Mouse (Mus musculus): Measurements from ENCODE around the gene Dpy19l3. TPM values are rescaled to one million over a fixed set of nuclear protein-coding genes. Genes with fewer than 3 reads are reported as not detected.

The Dpy19l3 gene
- polyA plus RNA-seq, 1 experiment from 2014 or later = 42.7 TPM

- Histone ChIP-seq H3K4me3 (replicated peaks) (no peak overlapping the region), H3K4me1 (replicated peaks) (no peaks in the 10 kb centered on the region), H3K27me3 (no peaks in the 10 kb centered on the region), H3K27ac (no peak overlapping the region), H3K9me3 (peaks cover 1% of the 10 kb centered on the region; the same call in 1 of the 2 replicates), H3K4me2 (replicated peaks) (no peak overlapping the region), H3K9ac (replicated peaks) (no peak overlapping the region), H3K36me3 (peaks cover 77% of the 10 kb centered on the region)
- WGBS = 95% methylated on average over 2 of the region's 2 CpGs
- ATAC-seq = no peak
Observed at GRCm38 (mm10) chr7:35723035-35723434, 31.2 kb downstream of the Dpy19l3 start.

- no peaks in the 10 kb centered on the region for H3K4me1 ChIP-seq (replicated peaks)
- peaks cover 71% of the 10 kb centered on the region for H3K36me3 ChIP-seq
- H3K4me3 ChIP-seq (replicated peaks) = no peak overlapping the region
- H3K27ac ChIP-seq = no peak overlapping the region
- 90% methylated on average over 8 of the region's 8 CpGs for WGBS
- no peak for ATAC-seq
- H3K4me2 ChIP-seq (replicated peaks) = no peak overlapping the region
- no peak overlapping the region for H3K9ac ChIP-seq (replicated peaks)
- no peaks in the 10 kb centered on the region for H3K27me3 ChIP-seq
- no peaks in the 10 kb centered on the region for H3K9me3 ChIP-seq
Observed at GRCm38 (mm10) chr7:35718421-35719178, 35.7 kb downstream of the Dpy19l3 start.

- peaks cover 79% of the 10 kb centered on the region for H3K36me3 ChIP-seq
- no peak overlapping the region for H3K9ac ChIP-seq (replicated peaks)
- no peak for ATAC-seq
- no peaks in the 10 kb centered on the region for H3K9me3 ChIP-seq
- no peaks in the 10 kb centered on the region for H3K4me1 ChIP-seq (replicated peaks)
- H3K27ac ChIP-seq = no peak overlapping the region
- H3K4me3 ChIP-seq (replicated peaks) = no peak overlapping the region
- 93% methylated on average over 5 of the region's 5 CpGs for WGBS
- H3K27me3 ChIP-seq = no peaks in the 10 kb centered on the region
- no peak overlapping the region for H3K4me2 ChIP-seq (replicated peaks)
Observed at GRCm38 (mm10) chr7:35710366-35710765, 43.9 kb downstream of the Dpy19l3 start.

GRCm38 (mm10) chr7:35708101-35708500 lies 46.2 kb downstream of the Dpy19l3 start:
- Histone ChIP-seq H3K4me1 (replicated peaks) (no peaks in the 10 kb centered on the region), H3K27ac (no peak overlapping the region), H3K4me2 (replicated peaks) (no peak overlapping the region), H3K36me3 (peaks cover 72% of the 10 kb centered on the region), H3K9ac (replicated peaks) (no peak overlapping the region), H3K9me3 (no peaks in the 10 kb centered on the region), H3K4me3 (replicated peaks) (no peak overlapping the region), H3K27me3 (no peaks in the 10 kb centered on the region)
- no peak for ATAC-seq
- 94% methylated on average over 16 of the region's 16 CpGs for WGBS

GRCm38 (mm10) chr7:35699005-35699404 lies 55.2 kb downstream of the Dpy19l3 start:
- Histone ChIP-seq H3K27me3 (no peaks in the 10 kb centered on the region), H3K9ac (replicated peaks) (no peak overlapping the region), H3K4me2 (replicated peaks) (no peak overlapping the region), H3K27ac (no peak overlapping the region), H3K9me3 (no peaks in the 10 kb centered on the region), H3K4me3 (replicated peaks) (no peak overlapping the region), H3K36me3 (peaks cover 53% of the 10 kb centered on the region), H3K4me1 (replicated peaks) (no peaks in the 10 kb centered on the region)
- WGBS = 91% methylated on average over 8 of the region's 8 CpGs
- ATAC-seq = no peak

- H3K27ac ChIP-seq = no peak overlapping the region
- no peak overlapping the region for H3K4me2 ChIP-seq (replicated peaks)
- H3K4me3 ChIP-seq (replicated peaks) = no peak overlapping the region
- WGBS = 100% methylated on average over 1 of the region's 1 CpGs
- no peaks in the 10 kb centered on the region for H3K9me3 ChIP-seq
- no peaks in the 10 kb centered on the region for H3K27me3 ChIP-seq
- no peak for ATAC-seq
- no peaks in the 10 kb centered on the region for H3K4me1 ChIP-seq (replicated peaks)
- H3K9ac ChIP-seq (replicated peaks) = no peak overlapping the region
- H3K36me3 ChIP-seq = peaks cover 44% of the 10 kb centered on the region
Observed at GRCm38 (mm10) chr7:35698073-35698472, 56.2 kb downstream of the Dpy19l3 start.

- 89% methylated on average over 12 of the region's 12 CpGs for WGBS
- Histone ChIP-seq H3K36me3 (peaks cover 52% of the 10 kb centered on the region), H3K27me3 (no peaks in the 10 kb centered on the region), H3K4me1 (replicated peaks) (peaks cover 10% of the 10 kb centered on the region), H3K27ac (no peak overlapping the region), H3K4me2 (replicated peaks) (no peak overlapping the region), H3K9ac (replicated peaks) (no peak overlapping the region), H3K4me3 (replicated peaks) (no peak overlapping the region), H3K9me3 (no peaks in the 10 kb centered on the region)
- ATAC-seq = no peak
Observed at GRCm38 (mm10) chr7:35692641-35693040, 61.6 kb downstream of the Dpy19l3 start.

- H3K27me3 ChIP-seq = no peaks in the 10 kb centered on the region
- H3K9ac ChIP-seq (replicated peaks) = no peak overlapping the region
- peaks cover 15% of the 10 kb centered on the region for H3K4me1 ChIP-seq (replicated peaks)
- WGBS = 73% methylated on average over 14 of the region's 14 CpGs
- H3K27ac ChIP-seq = no peak overlapping the region
- no peak overlapping the region for H3K4me3 ChIP-seq (replicated peaks)
- H3K36me3 ChIP-seq = peaks cover 52% of the 10 kb centered on the region
- ATAC-seq = peak; percentile 64
- H3K9me3 ChIP-seq = no peaks in the 10 kb centered on the region
- H3K4me2 ChIP-seq (replicated peaks) = no peak overlapping the region
Observed at GRCm38 (mm10) chr7:35692117-35692516, 62.1 kb downstream of the Dpy19l3 start.

GRCm38 (mm10) chr7:35688781-35689349 lies 65.4 kb downstream of the Dpy19l3 start:
- Histone ChIP-seq H3K27ac (no peak overlapping the region), H3K9ac (replicated peaks) (no peak overlapping the region), H3K27me3 (no peaks in the 10 kb centered on the region), H3K4me3 (replicated peaks) (no peak overlapping the region), H3K9me3 (no peaks in the 10 kb centered on the region), H3K4me2 (replicated peaks) (no peak overlapping the region), H3K4me1 (replicated peaks) (peaks cover 30% of the 10 kb centered on the region), H3K36me3 (peaks cover 33% of the 10 kb centered on the region)
- ATAC-seq = no peak
- WGBS = 88% methylated on average over 11 of the region's 11 CpGs

GRCm38 (mm10) chr7:35688276-35688675 lies 66.0 kb downstream of the Dpy19l3 start:
- ATAC-seq = no peak
- Histone ChIP-seq H3K4me3 (replicated peaks) (no peak overlapping the region), H3K27ac (no peak overlapping the region), H3K4me2 (replicated peaks) (no peak overlapping the region), H3K36me3 (peaks cover 33% of the 10 kb centered on the region), H3K9ac (replicated peaks) (no peak overlapping the region; the same call in 1 of the 2 replicates), H3K4me1 (replicated peaks) (peaks cover 36% of the 10 kb centered on the region), H3K27me3 (no peaks in the 10 kb centered on the region), H3K9me3 (no peaks in the 10 kb centered on the region)
- WGBS = 45% methylated on average over 9 of the region's 9 CpGs

GRCm38 (mm10) chr7:35687229-35687628 lies 67.0 kb downstream of the Dpy19l3 start:
- H3K36me3 ChIP-seq = peaks cover 23% of the 10 kb centered on the region
- H3K4me1 ChIP-seq (replicated peaks) = peaks cover 36% of the 10 kb centered on the region
- H3K4me3 ChIP-seq (replicated peaks) = no peak overlapping the region
- ATAC-seq = 0 out of 2 replicates have a peak, but pooled peaks have one; percentile 21
- no peak overlapping the region for H3K27ac ChIP-seq
- WGBS = 19% methylated on average over 10 of the region's 10 CpGs
- no peak overlapping the region for H3K9ac ChIP-seq (replicated peaks)
- peak overlapping the region; percentile 1 for H3K4me2 ChIP-seq (replicated peaks)
- no peaks in the 10 kb centered on the region for H3K27me3 ChIP-seq
- no peaks in the 10 kb centered on the region for H3K9me3 ChIP-seq

GRCm38 (mm10) chr7:35686756-35687155 lies 67.5 kb downstream of the Dpy19l3 start:
- WGBS = 29% methylated on average over 13 of the region's 13 CpGs
- Histone ChIP-seq H3K9me3 (no peaks in the 10 kb centered on the region), H3K27ac (no peak overlapping the region), H3K9ac (replicated peaks) (no peak overlapping the region), H3K36me3 (peaks cover 19% of the 10 kb centered on the region), H3K4me2 (replicated peaks) (peak overlapping the region; percentile 1; the same call in 1 of the 2 replicates), H3K27me3 (no peaks in the 10 kb centered on the region), H3K4me1 (replicated peaks) (peaks cover 34% of the 10 kb centered on the region), H3K4me3 (replicated peaks) (no peak overlapping the region)
- ATAC-seq = no peak
